Mouse (Mus musculus) ES-E14 (cell line): ENCODE results near the gene Cenpe. TPM values are rescaled to one million over a fixed set of nuclear protein-coding genes. Genes with fewer than 3 reads are reported as not detected.
"Not testable (repeated sequence)": the region's sequence is repeated elsewhere in the genome, so short reads cannot be mapped to it uniquely, and the experiment has no call there.

Experiments used
- DNase-seq: peaks from one replicate; pipeline ENCODE4 v3.0.0-alpha.2; 2013; ENCODE audit warnings: low read depth, low spot score
- H3K27ac ChIP-seq: 2 replicates; pipeline ENCODE4 v1.5.1; 2012; ENCODE audit warnings: low read depth, mild to moderate bottlenecking, low read length, moderate library complexity, mixed read lengths; ENCODE audit not compliant: poor library complexity, insufficient read depth, severe bottlenecking
- H3K36me3 ChIP-seq: 2 replicates; pipeline ENCODE4 v1.6.1; 2012; ENCODE audit warnings: mild to moderate bottlenecking, low read length, moderate library complexity, mixed read lengths; ENCODE audit not compliant: control insufficient read depth, poor library complexity, insufficient read depth, severe bottlenecking
- H3K4me1 ChIP-seq, 2 experiments: fragments of 150-350 bp in 1 of 2; sonication (generic) in 1 of 2; 2 replicates each; pipeline ENCODE4 v1.6.1; 2012; ENCODE audit warnings: low read length in 2 of 2, mild to moderate bottlenecking in 1 of 2, mixed read lengths in 1 of 2; ENCODE audit not compliant: control insufficient read depth in 2 of 2, insufficient read depth in 2 of 2, poor library complexity in 1 of 2
- H3K4me3 ChIP-seq, 2 experiments: fragments of 150-350 bp in 1 of 2; sonication (generic) in 1 of 2; 2 replicates each; pipeline ENCODE4 v1.5.1; 2012; ENCODE audit warnings: low read length in 2 of 2, low read depth in 1 of 2, mild to moderate bottlenecking in 1 of 2, mixed read lengths in 1 of 2; ENCODE audit not compliant: insufficient read depth in 1 of 2, poor library complexity in 1 of 2, severe bottlenecking in 1 of 2
- H3K9ac ChIP-seq: 2 replicates; pipeline ENCODE4 v1.6.1; 2012; ENCODE audit warnings: low read depth, mild to moderate bottlenecking, low read length, mixed read lengths; ENCODE audit not compliant: poor library complexity, insufficient read depth, severe bottlenecking
- H3K9me3 ChIP-seq: fragments of 150-350 bp; sonication (generic); 2 replicates; pipeline ENCODE4 v1.6.1; 2012; ENCODE audit warnings: low read depth, mild to moderate bottlenecking, low read length; ENCODE audit not compliant: control insufficient read depth, insufficient read depth
- CHD2 ChIP-seq: IDR thresholded peaks from 2 replicates; pipeline ENCODE4 v1.6.1; 2014; ENCODE audit warnings: mild to moderate bottlenecking, low read depth, low read length, inconsistent platforms
- HCFC1 ChIP-seq: IDR thresholded peaks from 2 replicates; pipeline ENCODE4 v1.6.1; 2012; ENCODE audit warnings: low read length, inconsistent platforms, borderline replicate concordance; ENCODE audit not compliant: insufficient read depth
- MAFK ChIP-seq: IDR thresholded peaks from 2 replicates; pipeline ENCODE4 v1.6.1; 2014; ENCODE audit warnings: mild to moderate bottlenecking, low read depth, low read length, inconsistent platforms; ENCODE audit not compliant: insufficient read depth
- ZC3H11A ChIP-seq: IDR thresholded peaks from 2 replicates; pipeline ENCODE4 v1.6.1; 2012; ENCODE audit warnings: low read depth, mild to moderate bottlenecking, inconsistent platforms, low read length, borderline replicate concordance
- ZNF384 ChIP-seq: IDR thresholded peaks from 2 replicates; pipeline ENCODE4 v1.6.1; 2012; ENCODE audit warnings: low read depth, low read length, inconsistent platforms
- in situ Hi-C, 2 experiments: fragments of 600-800 bp; cut with MboI; formaldehyde crosslinking; loops; one replicate each; pipeline ENCODE4 v1.15.1; 2025; ENCODE audit warnings: low sequenced_read_pairs in 2 of 2, inconsistent platforms in 1 of 2; ENCODE audit not compliant: unreplicated experiment in 2 of 2
- total RNA-seq: library from RNA; depleted of rRNA; stranded (reverse); fragments of 300-350 nt; gene quantifications from 2 replicates; pipeline ENCODE4 v1.2.3, GENCODE M21; 2012; rRNA removed

Gene Cenpe
- 30.0 and 30.8 TPM in 2 replicates for total RNA-seq

DNA sequence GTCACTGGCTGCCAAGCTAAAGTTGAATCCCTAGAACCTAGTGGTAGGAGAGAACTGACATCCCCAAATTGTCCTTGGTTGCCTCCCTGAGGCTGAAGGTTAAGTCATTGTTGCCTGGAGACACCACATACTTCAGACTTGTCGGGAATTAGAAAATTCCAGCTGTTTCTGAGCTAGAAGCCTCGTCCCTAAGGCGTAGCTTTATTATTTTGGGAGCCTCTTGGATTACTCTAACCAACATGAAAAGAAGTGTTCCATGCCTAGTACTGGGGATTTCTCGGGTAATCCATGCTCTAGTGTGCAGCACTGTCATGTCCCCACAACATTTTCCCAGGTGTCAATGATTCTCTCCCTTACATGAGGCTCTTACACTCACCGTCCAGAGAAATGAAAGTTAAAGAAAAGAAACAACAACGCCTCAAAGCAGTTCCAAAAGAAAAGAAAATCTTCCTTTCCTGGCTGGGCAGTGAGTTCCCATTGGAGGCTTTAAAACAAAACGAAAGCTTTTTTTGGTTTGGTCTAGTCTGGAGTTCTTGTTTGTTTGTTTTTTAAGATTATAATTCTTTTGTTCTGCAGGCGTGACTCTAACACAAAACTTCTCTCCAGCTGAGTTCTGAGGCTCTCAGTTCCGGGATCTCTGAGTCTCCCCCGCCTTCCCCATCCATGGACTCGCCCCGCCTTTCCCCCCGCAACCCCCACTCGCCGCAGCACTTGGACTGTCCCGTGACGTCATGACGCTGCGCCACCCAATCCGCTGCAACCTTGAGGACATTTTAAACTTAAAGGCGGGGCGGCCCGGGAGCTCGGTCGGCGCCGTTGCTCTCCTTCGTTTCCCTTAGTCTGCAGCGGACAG lies at the start of gene Cenpe:
Gene Cenpe (plus strand): TSS at position 733 of the 853 bp plus-strand sequence.
- Histone ChIP-seq H3K27ac (no peak within 1 kb of the TSS), H3K9me3 (no peaks in the 10 kb centered on the region), H3K9ac (peak within 1 kb of the TSS; percentile 97), H3K4me1 (peaks cover 3 to 4% of the 10 kb centered on the region in 2 experiments; a peak in 2 of 4 replicates), H3K4me3 (peak within 1 kb of the TSS; percentile 93 to 99), H3K36me3 (peaks cover 7% of the 10 kb centered on the region)
- in situ Hi-C loops, result loop anchor here in 1 of 2 experiments (25.0 kb wide), 1 partner anchor 500 kb away; no protein-coding TSS in a partner anchor
- TF ChIP-seq HCFC1 (no peak; the same call in 1 of the 2 replicates), CHD2 (peak; percentile 13; the same call in 1 of the 2 replicates)
- DNase-seq, result peak; percentile 87

DNA sequence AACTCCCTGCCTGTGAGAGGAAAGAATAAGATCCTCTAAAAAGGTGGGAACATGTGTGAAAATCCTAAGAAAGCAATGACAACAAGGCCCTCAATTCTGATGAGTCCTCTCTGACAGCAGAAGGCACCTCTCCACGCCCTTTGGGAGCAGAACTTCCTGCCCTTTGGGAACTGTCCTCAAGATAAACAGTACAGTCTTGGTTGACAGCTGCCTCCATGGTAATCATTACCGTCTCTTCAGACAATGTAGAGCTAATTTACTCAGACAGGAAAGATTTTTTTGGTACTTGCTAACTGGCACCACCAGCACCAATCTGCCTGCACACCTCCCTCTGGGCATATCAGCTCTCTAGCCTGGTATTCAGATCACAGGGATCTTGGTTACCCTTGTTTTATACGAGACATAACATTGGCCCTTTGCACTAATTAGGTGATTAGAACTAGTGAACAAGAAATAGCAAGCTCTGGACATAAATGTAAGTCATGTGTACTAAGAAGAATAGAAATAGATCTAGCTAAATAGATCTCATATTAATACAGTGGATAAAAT lies 40.4 kb upstream of the Cenpe start:
- H3K9ac ChIP-seq, result no peak overlapping the region
- H3K4me3 ChIP-seq, result no peak overlapping the region
- DNase-seq, result no peak
- no peak for TF ChIP-seq ZNF384
- TF ChIP-seq HCFC1, result no peak
- TF ChIP-seq CHD2, result no peak
- no peak for TF ChIP-seq MAFK
- no peak for TF ChIP-seq ZC3H11A
- no peaks in the 10 kb centered on the region for H3K9me3 ChIP-seq
- in situ Hi-C loops, result no loop called here
- no peaks in the 10 kb centered on the region for H3K36me3 ChIP-seq
- H3K27ac ChIP-seq, result no peak overlapping the region
- no peaks in the 10 kb centered on the region for H3K4me1 ChIP-seq

DNA sequence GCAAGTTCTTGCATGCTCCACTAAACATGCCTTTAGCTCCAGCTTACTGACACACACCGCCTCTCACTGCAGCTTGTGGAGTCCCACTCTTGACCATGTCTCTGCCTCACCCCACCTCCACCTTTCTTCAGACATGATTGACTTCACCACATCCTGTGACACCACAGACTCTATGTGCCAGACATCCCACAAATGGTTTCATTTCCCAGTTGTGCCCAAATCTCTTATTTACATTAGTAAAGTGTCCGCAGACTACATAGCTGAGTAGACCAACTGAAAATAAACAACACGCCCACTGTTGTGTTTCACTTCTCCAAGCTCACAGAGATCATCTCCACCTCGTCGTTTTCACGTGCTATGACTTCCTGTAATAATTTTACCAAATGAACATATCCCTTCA lies 20.5 kb upstream of the Cenpe start:
- Histone ChIP-seq H3K36me3 (no peaks in the 10 kb centered on the region), H3K9ac (no peak overlapping the region), H3K9me3 (no peaks in the 10 kb centered on the region), H3K27ac (no peak overlapping the region), H3K4me3 (no peak overlapping the region), H3K4me1 (no peaks in the 10 kb centered on the region)
- in situ Hi-C loops, result no loop called here
- no peak for DNase-seq
- TF ChIP-seq CHD2 (no peak), MAFK (no peak), ZNF384 (no peak)

DNA sequence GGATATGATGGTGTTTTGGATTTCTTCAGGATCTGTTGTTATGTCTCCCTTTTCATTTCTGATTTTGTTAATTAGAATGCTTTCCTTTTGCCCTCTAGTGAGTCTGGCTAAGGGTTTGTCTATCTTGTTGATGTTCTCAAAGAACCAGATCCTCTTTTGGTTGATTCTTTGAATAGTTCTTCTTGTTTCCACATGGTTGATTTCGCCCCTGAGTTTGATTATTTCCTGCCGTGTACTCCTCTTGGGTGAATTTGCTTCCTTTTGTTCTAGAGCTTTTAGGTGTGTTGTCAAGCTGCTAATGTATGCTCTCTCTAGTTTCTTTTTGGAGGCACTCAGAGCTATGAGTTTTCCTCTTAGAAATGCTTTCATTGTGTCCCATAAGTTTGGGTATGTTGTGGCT lies 14.3 kb upstream of the Cenpe start:
- DNase-seq, H3K4me3 ChIP-seq, in situ Hi-C loops, H3K4me1 ChIP-seq, H3K9me3 ChIP-seq, H3K9ac ChIP-seq, H3K27ac ChIP-seq, H3K36me3 ChIP-seq: not testable (repeated sequence)
